Mouse (Mus musculus) G1E (cell line): Measurements from ENCODE around the gene Slc39a10.

Experiments
- CTCF ChIP-seq: IDR thresholded peaks from 2 replicates; pipeline ENCODE4 v1.5.1; 2012; ENCODE audit warnings: low read depth, low read length, inconsistent platforms, mixed read lengths
- GATA1 ChIP-seq: IDR thresholded peaks from 2 replicates; pipeline ENCODE4 v1.6.1; 2012; ENCODE audit warnings: borderline replicate concordance, low read length, inconsistent platforms, mixed read lengths
- TAL1 ChIP-seq: conservative IDR thresholded peaks from 2 replicates; pipeline ENCODE4 v1.6.1; 2012; ENCODE audit warnings: low read depth, low read length, inconsistent platforms, mixed read lengths

- no peak for TF ChIP-seq CTCF
- no peak for TF ChIP-seq GATA1
- no peak for TF ChIP-seq TAL1
Measured at GRCm38 (mm10) chr1:46844281-46844680, 48.4 kb downstream of the Slc39a10 start.
